Mouse (Mus musculus): ENCODE results near the gene 1700001C19Rik. TPM values are rescaled to one million over a fixed set of nuclear protein-coding genes. Genes with fewer than 3 reads are reported as not detected.

1700001C19Rik gene
- total and polyA plus RNA-seq, 2 experiments: 11.7 to 16.2 TPM

DNA sequence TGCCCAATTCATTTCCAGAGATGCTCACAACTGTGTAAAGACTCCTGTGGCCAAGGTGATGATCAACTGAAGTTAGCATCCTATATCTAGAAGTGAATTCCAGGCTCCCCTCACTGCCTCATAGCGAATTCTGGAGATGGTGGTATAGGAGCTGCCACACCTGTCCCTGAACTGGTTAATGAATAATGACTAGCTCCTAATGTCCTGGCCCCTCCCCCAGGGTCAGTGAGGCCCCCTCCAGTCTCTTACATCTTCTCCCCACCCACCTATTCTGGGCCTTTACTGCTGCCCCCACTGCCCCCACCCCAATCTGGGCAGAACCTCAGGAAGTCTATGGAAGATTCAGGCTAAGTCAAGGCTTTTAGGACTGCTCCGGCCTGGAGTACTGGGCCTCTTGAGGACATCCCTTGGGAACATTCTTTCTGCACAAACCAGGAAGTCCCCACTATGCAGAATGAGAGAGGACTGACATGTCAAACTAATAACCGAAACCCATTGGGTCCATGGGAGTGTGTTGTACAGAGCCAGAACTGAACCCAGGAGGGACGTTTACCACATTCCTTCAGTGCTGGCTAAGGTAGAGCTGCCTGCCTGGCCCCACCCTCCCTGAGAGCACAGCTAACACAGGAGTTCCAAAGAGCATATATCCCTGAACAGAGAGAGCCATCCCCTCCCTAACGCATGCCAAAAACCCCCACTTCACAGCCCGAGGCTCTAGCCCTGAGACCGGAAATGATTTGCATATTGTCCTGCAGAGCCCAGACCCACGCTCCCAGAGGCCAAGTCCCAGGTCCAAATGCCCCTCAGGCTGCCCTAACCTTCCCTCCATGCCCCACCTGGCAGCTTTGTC, 11.6 kb upstream of the 1700001C19Rik start:
- Histone ChIP-seq H3K79me2 (ENCODE audit: control insufficient read depth, insufficient read depth, low read length) (peaks cover 38% of the 10 kb centered on the region; the same call in 1 of the 2 replicates), H3K27me3 (ENCODE audit: control insufficient read depth, insufficient read depth, low read length) (no peaks in the 10 kb centered on the region), H3K36me3 (ENCODE audit: control insufficient read depth, insufficient read depth, low read length) (peaks cover 7% of the 10 kb centered on the region), H3K4me1 (ENCODE audit: control insufficient read depth, insufficient read depth, low read length) (peaks cover 15% of the 10 kb centered on the region), H3K9ac (ENCODE audit: low read depth, low read length) (no peak overlapping the region), H3K4me3 (ENCODE audit: insufficient read depth, low read depth, low read length) (no peak overlapping the region), H3K27ac (replicated peaks; ENCODE audit: insufficient read depth, low read depth, low read length) (no peak overlapping the region)
- 75% methylated on average over 8 of the region's 8 CpGs for WGBS
- TF ChIP-seq POLR2A (IDR thresholded peaks at IDR 0.05; ENCODE audit: extremely low read depth, insufficient read depth, low read length) (no peak), CTCF (IDR thresholded peaks at IDR 0.05; ENCODE audit: low read depth, low read length) (no peak)
- DNase-seq (ENCODE audit: extremely low read depth, low read depth, low spot score): no peak

DNA sequence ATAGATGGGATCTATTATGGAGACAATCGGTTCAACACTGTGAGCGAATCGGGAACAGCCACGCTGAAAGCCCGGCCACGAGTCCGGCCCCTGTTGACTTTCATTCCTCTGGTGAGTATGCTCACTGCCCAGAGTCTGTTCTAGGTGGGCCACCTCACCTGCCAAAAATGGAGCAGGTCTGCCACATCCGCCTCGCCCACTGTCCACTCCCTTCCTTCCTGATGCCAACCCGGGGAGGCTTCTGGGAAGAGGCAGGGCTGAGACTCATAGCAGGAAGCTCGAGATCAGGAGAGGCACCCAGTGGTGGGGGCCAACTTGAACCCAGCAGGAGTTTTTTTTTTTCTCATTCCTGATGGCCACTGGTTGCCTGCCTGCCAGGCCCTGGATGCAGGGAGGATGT, 9.4 kb upstream of the 1700001C19Rik start:
- 82% methylated on average over 11 of the region's 11 CpGs for WGBS
- DNase-seq (ENCODE audit: extremely low read depth, low read depth, low spot score): no peak
- Histone ChIP-seq H3K9ac (ENCODE audit: low read depth, low read length) (no peak overlapping the region), H3K79me2 (ENCODE audit: control insufficient read depth, insufficient read depth, low read length) (peaks cover 52% of the 10 kb centered on the region), H3K36me3 (ENCODE audit: control insufficient read depth, insufficient read depth, low read length) (peaks cover 7% of the 10 kb centered on the region), H3K4me1 (ENCODE audit: control insufficient read depth, insufficient read depth, low read length) (peaks cover 25% of the 10 kb centered on the region), H3K4me3 (ENCODE audit: insufficient read depth, low read depth, low read length) (no peak overlapping the region), H3K27ac (replicated peaks; ENCODE audit: insufficient read depth, low read depth, low read length) (no peak overlapping the region), H3K27me3 (ENCODE audit: control insufficient read depth, insufficient read depth, low read length) (no peaks in the 10 kb centered on the region)
- TF ChIP-seq POLR2A (IDR thresholded peaks at IDR 0.05; ENCODE audit: extremely low read depth, insufficient read depth, low read length): no peak
- TF ChIP-seq CTCF (IDR thresholded peaks at IDR 0.05; ENCODE audit: low read depth, low read length): no peak

DNA sequence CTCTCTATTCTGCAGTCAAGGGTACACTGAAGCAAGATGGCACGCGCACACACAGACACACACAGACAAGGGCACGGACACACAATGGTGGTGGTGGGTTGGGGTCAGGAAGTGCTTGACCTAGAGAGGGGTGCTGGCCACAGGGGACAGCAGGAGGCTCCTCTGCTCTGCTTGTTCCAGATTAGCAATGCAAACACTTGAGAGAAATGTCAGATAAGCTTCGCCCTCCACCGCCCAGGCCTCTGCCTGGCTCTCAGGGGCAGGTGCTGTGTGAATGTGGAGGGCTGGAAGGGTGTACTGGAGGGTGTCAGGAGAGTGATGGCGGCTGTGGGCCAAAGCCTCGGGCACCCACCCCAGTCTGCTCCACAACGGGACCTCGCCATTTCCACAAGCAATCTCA, 8.8 kb upstream of the 1700001C19Rik start:
- Histone ChIP-seq H3K27ac (replicated peaks; ENCODE audit: insufficient read depth, low read depth, low read length) (no peak overlapping the region), H3K9ac (ENCODE audit: low read depth, low read length) (no peak overlapping the region), H3K36me3 (ENCODE audit: control insufficient read depth, insufficient read depth, low read length) (peaks cover 7% of the 10 kb centered on the region), H3K4me1 (ENCODE audit: control insufficient read depth, insufficient read depth, low read length) (peaks cover 30% of the 10 kb centered on the region), H3K4me3 (ENCODE audit: insufficient read depth, low read depth, low read length) (no peak overlapping the region), H3K79me2 (ENCODE audit: control insufficient read depth, insufficient read depth, low read length) (peaks cover 57% of the 10 kb centered on the region), H3K27me3 (ENCODE audit: control insufficient read depth, insufficient read depth, low read length) (no peaks in the 10 kb centered on the region)
- WGBS: 83% methylated on average over 9 of the region's 9 CpGs
- no peak for DNase-seq (ENCODE audit: extremely low read depth, low read depth, low spot score)
- TF ChIP-seq CTCF (IDR thresholded peaks at IDR 0.05; ENCODE audit: low read depth, low read length): no peak
- no peak for TF ChIP-seq POLR2A (IDR thresholded peaks at IDR 0.05; ENCODE audit: extremely low read depth, insufficient read depth, low read length)

DNA sequence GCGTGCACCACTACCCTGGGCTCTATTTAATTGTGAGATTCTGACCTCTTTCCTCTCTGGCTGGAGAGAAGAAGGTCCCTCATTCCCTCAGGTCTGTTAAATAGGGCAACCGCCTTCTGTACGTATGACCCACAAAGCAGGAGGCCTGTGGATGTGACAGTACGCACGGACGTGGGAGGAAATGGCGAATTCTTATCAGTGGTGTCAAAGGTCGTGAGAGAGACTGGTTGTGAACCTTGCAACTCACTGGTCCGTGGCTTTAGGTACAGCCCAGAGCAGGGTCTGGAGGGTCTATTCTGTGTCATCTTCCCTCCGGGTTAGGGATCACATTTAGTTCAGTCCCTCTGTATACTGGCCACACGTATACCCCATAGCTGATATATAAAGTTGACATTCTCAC, 8.3 kb upstream of the 1700001C19Rik start:
- WGBS: 22% methylated on average over 11 of the region's 11 CpGs
- Histone ChIP-seq H3K36me3 (ENCODE audit: control insufficient read depth, insufficient read depth, low read length) (peaks cover 7% of the 10 kb centered on the region), H3K4me3 (ENCODE audit: insufficient read depth, low read depth, low read length) (no peak overlapping the region), H3K27me3 (ENCODE audit: control insufficient read depth, insufficient read depth, low read length) (no peaks in the 10 kb centered on the region), H3K27ac (replicated peaks; ENCODE audit: insufficient read depth, low read depth, low read length) (peak overlapping the region; percentile 9; the same call in 1 of the 2 replicates), H3K79me2 (ENCODE audit: control insufficient read depth, insufficient read depth, low read length) (peaks cover 62% of the 10 kb centered on the region), H3K4me1 (ENCODE audit: control insufficient read depth, insufficient read depth, low read length) (peaks cover 35% of the 10 kb centered on the region), H3K9ac (ENCODE audit: low read depth, low read length) (no peak overlapping the region)
- peak; percentile 77 for DNase-seq (ENCODE audit: extremely low read depth, low read depth, low spot score)
- TF ChIP-seq POLR2A (IDR thresholded peaks at IDR 0.05; ENCODE audit: extremely low read depth, insufficient read depth, low read length) (no peak), CTCF (IDR thresholded peaks at IDR 0.05; ENCODE audit: low read depth, low read length) (no peak)

DNA sequence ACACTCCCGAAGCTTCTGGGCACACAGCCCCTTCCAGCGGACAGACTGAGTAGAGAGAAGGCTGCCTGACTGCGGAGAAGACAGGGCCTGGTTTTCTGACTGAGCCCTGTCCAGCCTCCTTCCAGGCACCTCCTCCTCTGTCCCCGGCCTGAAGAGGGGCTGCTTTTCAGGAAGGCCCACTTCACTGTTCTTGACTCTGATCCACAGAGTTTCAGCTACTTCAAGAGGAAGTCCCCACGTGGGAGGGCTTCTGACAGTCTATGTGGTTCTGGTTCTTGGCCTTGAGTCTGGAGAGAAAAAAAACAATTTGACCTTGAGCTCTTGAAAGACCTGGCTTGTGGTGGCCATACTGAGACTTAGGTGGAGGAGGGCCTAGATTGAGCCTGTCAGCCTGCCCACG, 6.9 kb upstream of the 1700001C19Rik start:
- H3K4me3 ChIP-seq (ENCODE audit: insufficient read depth, low read depth, low read length): no peak overlapping the region
- no peak overlapping the region for H3K9ac ChIP-seq (ENCODE audit: low read depth, low read length)
- H3K27ac ChIP-seq (replicated peaks; ENCODE audit: insufficient read depth, low read depth, low read length): peak overlapping the region; percentile 35; the same call in 1 of the 2 replicates
- DNase-seq (ENCODE audit: extremely low read depth, low read depth, low spot score): no peak
- H3K36me3 ChIP-seq (ENCODE audit: control insufficient read depth, insufficient read depth, low read length): peaks cover 7% of the 10 kb centered on the region
- peaks cover 40% of the 10 kb centered on the region for H3K4me1 ChIP-seq (ENCODE audit: control insufficient read depth, insufficient read depth, low read length)
- H3K27me3 ChIP-seq (ENCODE audit: control insufficient read depth, insufficient read depth, low read length): no peaks in the 10 kb centered on the region
- WGBS: 57% methylated on average over 6 of the region's 6 CpGs
- TF ChIP-seq CTCF (IDR thresholded peaks at IDR 0.05; ENCODE audit: low read depth, low read length) (no peak), POLR2A (IDR thresholded peaks at IDR 0.05; ENCODE audit: extremely low read depth, insufficient read depth, low read length) (no peak)
- peaks cover 62% of the 10 kb centered on the region for H3K79me2 ChIP-seq (ENCODE audit: control insufficient read depth, insufficient read depth, low read length)

DNA sequence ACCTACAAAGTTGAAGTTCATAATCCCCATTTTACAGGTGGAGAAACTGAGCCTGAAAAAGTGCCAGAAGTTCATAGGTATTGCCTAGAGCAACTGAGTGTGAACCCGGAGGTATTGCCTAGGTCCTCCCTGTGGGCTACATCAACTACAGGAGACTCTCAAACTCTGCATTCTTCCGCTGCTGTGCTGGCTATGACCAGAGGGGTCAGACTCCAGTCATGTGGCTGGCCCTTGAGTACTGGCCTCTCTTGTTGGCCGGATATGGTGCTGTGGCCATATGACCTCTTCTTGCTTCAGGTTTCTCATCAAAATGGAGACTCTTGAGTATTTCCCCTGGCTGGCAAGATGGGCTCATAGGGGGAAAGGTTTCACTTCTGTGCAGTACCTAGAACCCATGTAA, 5.1 kb upstream of the 1700001C19Rik start:
- DNase-seq (ENCODE audit: extremely low read depth, low read depth, low spot score): peak; percentile 48
- 46% methylated on average over 3 of the region's 3 CpGs for WGBS
- H3K9ac ChIP-seq (ENCODE audit: low read depth, low read length): no peak overlapping the region
- peaks cover 61% of the 10 kb centered on the region for H3K79me2 ChIP-seq (ENCODE audit: control insufficient read depth, insufficient read depth, low read length)
- H3K27me3 ChIP-seq (ENCODE audit: control insufficient read depth, insufficient read depth, low read length): no peaks in the 10 kb centered on the region
- peak overlapping the region; percentile 82 for H3K27ac ChIP-seq (replicated peaks; ENCODE audit: insufficient read depth, low read depth, low read length)
- peaks cover under 1% of the 10 kb centered on the region; the same call in 1 of the 2 replicates for H3K36me3 ChIP-seq (ENCODE audit: control insufficient read depth, insufficient read depth, low read length)
- no peak overlapping the region for H3K4me3 ChIP-seq (ENCODE audit: insufficient read depth, low read depth, low read length)
- TF ChIP-seq CTCF (IDR thresholded peaks at IDR 0.05; ENCODE audit: low read depth, low read length) (peak; percentile 22; the same call in 1 of the 2 replicates), POLR2A (IDR thresholded peaks at IDR 0.05; ENCODE audit: extremely low read depth, insufficient read depth, low read length) (no peak)
- H3K4me1 ChIP-seq (ENCODE audit: control insufficient read depth, insufficient read depth, low read length): peaks cover 44% of the 10 kb centered on the region
